Mouse (Mus musculus): ENCODE results near the gene Trim3. TPM values are rescaled to one million over a fixed set of nuclear protein-coding genes. Genes with fewer than 3 reads are reported as not detected.
A peak's percentile ranks its signal among the peaks of the same experiment; 100 is the strongest.

Gene Trim3
- polyA plus RNA-seq, 1 experiment from 2014 or later: 18.0 TPM

DNA sequence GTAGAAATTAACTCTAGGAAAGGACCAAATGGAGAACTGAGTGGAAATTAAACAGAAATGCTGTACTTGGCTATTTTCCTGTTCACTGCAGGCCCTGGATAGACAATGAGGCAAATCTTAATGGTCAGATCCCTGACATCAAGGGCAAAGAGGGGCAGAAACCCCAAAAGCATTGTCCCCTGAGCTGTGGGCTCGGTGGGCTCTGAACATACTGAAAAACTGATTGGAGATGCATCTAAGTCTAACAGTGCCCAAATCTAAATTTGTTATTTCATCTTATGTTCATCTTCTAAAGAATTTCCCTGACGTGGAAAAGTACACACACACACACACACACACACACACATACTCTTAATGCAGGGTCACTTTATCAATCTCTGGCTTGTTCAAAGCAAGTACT is 51.4 kb downstream of the Trim3 start:
- 72% methylated on average over 2 of the region's 2 CpGs for WGBS
- H3K4me2 ChIP-seq (ENCODE audit: low read depth, low read length): peak overlapping the region; percentile 88
- H3K9ac ChIP-seq (ENCODE audit: low read depth, low read length): no peak overlapping the region; the same call in 1 of the 2 replicates
- H3K27me3 ChIP-seq (replicated peaks; ENCODE audit: control insufficient read depth, insufficient read depth, low read length): no peaks in the 10 kb centered on the region
- no peaks in the 10 kb centered on the region for H3K36me3 ChIP-seq (ENCODE audit: control insufficient read depth, insufficient read depth, low read length)
- no peak for ATAC-seq
- no peaks in the 10 kb centered on the region for H3K9me3 ChIP-seq (ENCODE audit: control insufficient read depth, low read length)
- H3K27ac ChIP-seq (ENCODE audit: low read length): no peak overlapping the region
- peak overlapping the region; percentile 74; the same call in 1 of the 2 replicates for H3K4me3 ChIP-seq (ENCODE audit: low read length)
- peaks cover 5% of the 10 kb centered on the region for H3K4me1 ChIP-seq (ENCODE audit: control insufficient read depth, insufficient read depth, low read length)

DNA sequence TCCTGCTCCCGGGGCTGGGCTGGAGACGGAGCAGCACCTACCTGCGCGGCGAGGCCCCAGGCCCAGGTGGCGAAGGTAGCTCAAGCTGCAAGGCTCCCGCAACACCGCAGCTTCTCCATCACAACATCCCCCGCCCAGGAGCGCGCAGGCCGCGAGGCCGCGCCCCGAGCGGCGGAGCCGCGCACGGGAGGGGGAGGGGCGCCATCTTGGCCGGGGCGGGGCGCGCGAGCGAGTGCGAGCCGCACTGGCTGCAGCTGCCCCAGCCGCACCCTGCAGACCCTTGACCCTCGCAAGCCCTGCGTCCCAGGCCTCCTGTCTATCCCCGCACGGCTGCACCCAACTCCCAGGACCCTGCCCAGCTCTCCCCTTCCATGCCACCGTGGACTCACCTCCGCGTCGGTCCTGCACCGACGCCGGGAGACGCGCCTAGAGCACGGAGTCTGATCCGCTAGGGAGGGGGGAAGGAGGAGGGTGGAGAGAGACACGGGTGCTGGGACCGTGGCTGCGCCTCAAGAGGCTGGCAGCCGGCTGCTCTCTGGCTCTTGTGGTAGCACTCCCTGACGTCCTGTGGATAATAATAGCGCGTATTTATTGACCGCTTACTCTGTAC is 52.2 kb downstream of the Trim3 start, which contains the start of gene Apbb1:
Gene Apbb1 (minus strand): TSS at position 560 of the 610 bp plus-strand sequence.
- ATAC-seq: peak; percentile 96
- under 1% methylated on average over 53 of the region's 54 CpGs for WGBS
- no peaks in the 10 kb centered on the region for H3K27me3 ChIP-seq (replicated peaks; ENCODE audit: control insufficient read depth, insufficient read depth, low read length)
- H3K9ac ChIP-seq (ENCODE audit: low read depth, low read length): peak within 1 kb of the TSS; percentile 65
- no peaks in the 10 kb centered on the region for H3K36me3 ChIP-seq (ENCODE audit: control insufficient read depth, insufficient read depth, low read length)
- peak within 1 kb of the TSS; percentile 74 for H3K4me3 ChIP-seq (ENCODE audit: low read length)
- H3K9me3 ChIP-seq (ENCODE audit: control insufficient read depth, low read length): no peaks in the 10 kb centered on the region
- peaks cover 5% of the 10 kb centered on the region for H3K4me1 ChIP-seq (ENCODE audit: control insufficient read depth, insufficient read depth, low read length)
- peak within 1 kb of the TSS; percentile 88 for H3K4me2 ChIP-seq (ENCODE audit: low read depth, low read length)
- H3K27ac ChIP-seq (ENCODE audit: low read length): 0 out of 2 replicates have a peak within 1 kb of the TSS, but pooled peaks have one; percentile 15

DNA sequence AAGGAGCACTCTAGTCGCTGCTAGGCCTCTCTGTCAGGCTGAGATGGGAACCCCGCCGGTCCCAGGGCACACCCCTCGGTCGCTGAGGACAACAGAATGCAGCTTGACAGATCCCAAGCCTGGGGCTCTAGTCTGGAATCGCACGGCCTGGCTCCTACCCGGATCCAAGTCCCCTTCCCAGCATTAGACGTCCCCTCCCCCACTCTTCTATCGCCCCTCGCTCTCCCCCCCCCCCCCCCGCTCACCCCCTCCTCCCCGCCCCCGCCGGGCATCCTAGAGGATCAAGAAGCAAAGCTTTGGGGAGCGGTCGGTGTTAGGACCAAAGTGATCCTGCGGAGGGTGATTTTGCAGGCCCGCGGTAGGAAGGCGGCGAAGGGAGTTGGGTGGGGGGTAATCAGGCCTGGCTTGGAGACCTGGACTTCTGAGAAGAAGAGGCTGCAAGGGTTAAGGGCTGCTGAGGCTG is 52.7 kb downstream of the Trim3 start:
- peak overlapping the region; percentile 88 for H3K4me2 ChIP-seq (ENCODE audit: low read depth, low read length)
- H3K27ac ChIP-seq (ENCODE audit: low read length): 0 out of 2 replicates have a peak overlapping the region, but pooled peaks have one; percentile 15
- no peaks in the 10 kb centered on the region for H3K27me3 ChIP-seq (replicated peaks; ENCODE audit: control insufficient read depth, insufficient read depth, low read length)
- H3K9ac ChIP-seq (ENCODE audit: low read depth, low read length): peak overlapping the region; percentile 65
- H3K36me3 ChIP-seq (ENCODE audit: control insufficient read depth, insufficient read depth, low read length): no peaks in the 10 kb centered on the region
- H3K9me3 ChIP-seq (ENCODE audit: control insufficient read depth, low read length): no peaks in the 10 kb centered on the region
- H3K4me1 ChIP-seq (ENCODE audit: control insufficient read depth, insufficient read depth, low read length): peaks cover 5% of the 10 kb centered on the region
- H3K4me3 ChIP-seq (ENCODE audit: low read length): peak overlapping the region; percentile 74
- ATAC-seq: peak; percentile 38
- WGBS: under 1% methylated on average over 17 of the region's 22 CpGs

DNA sequence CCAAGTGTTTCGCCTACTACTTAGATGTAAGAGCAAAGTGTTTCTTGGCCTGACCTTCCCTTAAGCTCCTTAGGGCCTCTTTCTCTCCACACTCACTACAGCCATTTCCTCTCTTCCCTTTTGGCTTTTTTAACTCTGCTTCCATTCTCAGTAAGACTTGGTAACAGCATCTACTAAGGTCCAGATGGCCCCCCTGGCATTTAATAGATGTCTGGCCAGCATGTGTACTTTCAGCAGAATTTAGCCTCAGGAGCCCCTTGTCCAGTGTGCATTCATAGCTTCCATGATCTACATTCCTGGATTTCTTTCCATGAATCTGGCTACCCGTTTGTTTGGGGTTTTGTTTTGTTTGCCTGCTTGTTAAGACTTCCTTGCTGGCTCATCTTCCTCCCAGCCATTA is 54.9 kb downstream of the Trim3 start:
- Histone ChIP-seq H3K4me3 (ENCODE audit: low read length) (no peak overlapping the region), H3K27ac (ENCODE audit: low read length) (no peak overlapping the region), H3K9me3 (ENCODE audit: control insufficient read depth, low read length) (no peaks in the 10 kb centered on the region), H3K4me2 (ENCODE audit: low read depth, low read length) (no peak overlapping the region), H3K9ac (ENCODE audit: low read depth, low read length) (no peak overlapping the region), H3K27me3 (replicated peaks; ENCODE audit: control insufficient read depth, insufficient read depth, low read length) (no peaks in the 10 kb centered on the region), H3K4me1 (ENCODE audit: control insufficient read depth, insufficient read depth, low read length) (peaks cover 5% of the 10 kb centered on the region), H3K36me3 (ENCODE audit: control insufficient read depth, insufficient read depth, low read length) (no peaks in the 10 kb centered on the region)
- ATAC-seq: no peak
- 71% methylated on average over 2 of the region's 2 CpGs for WGBS

DNA sequence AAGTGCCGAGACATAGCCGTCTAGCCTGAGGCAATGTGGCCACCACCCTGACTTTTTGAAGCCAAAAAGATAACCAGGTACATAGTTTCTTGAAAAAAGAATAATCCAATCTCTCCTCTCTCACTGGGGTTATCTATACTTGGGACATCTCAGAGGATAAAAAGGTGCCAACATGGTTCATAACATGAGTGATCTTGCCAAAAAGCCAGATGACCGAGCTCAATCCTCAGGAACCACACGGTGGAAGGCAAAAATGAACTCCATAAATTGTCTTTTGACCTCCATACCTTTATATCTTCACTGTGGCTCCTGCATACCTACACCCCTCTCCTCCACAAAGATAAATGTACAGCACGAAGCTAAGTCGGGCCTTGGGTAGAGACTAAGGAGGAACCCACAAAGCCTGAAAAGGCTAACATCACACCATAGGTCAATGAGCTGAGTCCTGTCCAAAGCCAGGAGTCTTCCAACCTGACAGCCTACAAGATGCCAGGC is 55.9 kb downstream of the Trim3 start:
- WGBS: 90% methylated on average over 6 of the region's 6 CpGs
- Histone ChIP-seq H3K9me3 (ENCODE audit: control insufficient read depth, low read length) (no peaks in the 10 kb centered on the region), H3K4me2 (ENCODE audit: low read depth, low read length) (no peak overlapping the region), H3K9ac (ENCODE audit: low read depth, low read length) (no peak overlapping the region), H3K4me1 (ENCODE audit: control insufficient read depth, insufficient read depth, low read length) (peaks cover 5% of the 10 kb centered on the region), H3K4me3 (ENCODE audit: low read length) (no peak overlapping the region), H3K27me3 (replicated peaks; ENCODE audit: control insufficient read depth, insufficient read depth, low read length) (no peaks in the 10 kb centered on the region), H3K27ac (ENCODE audit: low read length) (no peak overlapping the region), H3K36me3 (ENCODE audit: control insufficient read depth, insufficient read depth, low read length) (no peaks in the 10 kb centered on the region)
- no peak for ATAC-seq

DNA sequence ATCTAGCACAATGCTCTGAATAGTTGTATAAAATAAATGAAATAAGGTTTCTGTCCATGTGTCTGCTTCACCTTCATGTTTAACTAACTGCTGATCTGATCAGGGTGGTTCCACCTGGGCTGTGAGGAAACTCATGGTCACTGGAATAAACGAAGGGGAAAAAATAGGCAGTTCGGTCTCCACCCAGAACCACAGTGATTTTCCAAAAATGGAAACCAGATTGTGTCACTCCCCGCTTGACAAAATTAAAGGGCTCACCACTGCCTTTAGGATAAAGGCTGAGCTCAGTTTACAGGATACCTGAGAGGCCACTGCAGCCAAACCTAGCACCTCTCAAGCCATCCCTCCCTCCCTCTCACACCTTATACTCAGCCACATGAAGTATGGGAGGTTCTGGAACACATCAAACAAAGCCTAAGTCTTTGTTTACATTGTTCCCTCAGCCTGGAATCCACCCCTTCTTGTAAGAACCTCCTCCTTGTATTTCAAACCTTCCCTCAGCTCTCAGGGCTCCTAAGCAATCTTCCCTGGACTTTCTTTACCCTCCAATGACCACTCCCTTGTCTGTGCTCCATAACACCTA is 57.1 kb downstream of the Trim3 start:
- Histone ChIP-seq H3K4me2 (ENCODE audit: low read depth, low read length) (no peak overlapping the region), H3K36me3 (ENCODE audit: control insufficient read depth, insufficient read depth, low read length) (no peaks in the 10 kb centered on the region), H3K27me3 (replicated peaks; ENCODE audit: control insufficient read depth, insufficient read depth, low read length) (no peaks in the 10 kb centered on the region), H3K27ac (ENCODE audit: low read length) (no peak overlapping the region), H3K9ac (ENCODE audit: low read depth, low read length) (no peak overlapping the region), H3K4me3 (ENCODE audit: low read length) (no peak overlapping the region), H3K4me1 (ENCODE audit: control insufficient read depth, insufficient read depth, low read length) (no peaks in the 10 kb centered on the region), H3K9me3 (ENCODE audit: control insufficient read depth, low read length) (no peaks in the 10 kb centered on the region)
- 60% methylated on average over 3 of the region's 3 CpGs for WGBS
- no peak for ATAC-seq

DNA sequence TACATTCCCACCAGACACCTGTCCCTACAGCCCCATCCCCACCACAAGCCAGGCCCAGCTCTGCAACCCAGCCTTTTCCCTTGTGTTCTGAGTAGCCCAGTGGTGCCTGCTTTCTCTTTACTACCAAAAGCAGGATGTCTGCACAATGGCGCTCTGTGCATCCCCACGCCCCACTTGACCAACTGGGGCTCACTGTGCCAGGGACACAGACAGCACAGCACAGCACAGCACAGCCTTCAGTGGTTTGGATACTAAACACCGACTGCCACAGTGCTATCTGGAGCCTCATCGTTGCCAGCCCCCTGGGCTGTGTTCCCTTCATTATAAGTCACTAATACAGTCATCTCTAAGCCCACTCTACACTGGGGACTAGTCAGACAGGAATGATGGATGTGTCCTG is 58.8 kb downstream of the Trim3 start:
- Histone ChIP-seq H3K4me3 (ENCODE audit: low read length) (no peak overlapping the region), H3K27ac (ENCODE audit: low read length) (no peak overlapping the region), H3K9ac (ENCODE audit: low read depth, low read length) (no peak overlapping the region), H3K4me2 (ENCODE audit: low read depth, low read length) (no peak overlapping the region), H3K4me1 (ENCODE audit: control insufficient read depth, insufficient read depth, low read length) (no peaks in the 10 kb centered on the region), H3K36me3 (ENCODE audit: control insufficient read depth, insufficient read depth, low read length) (no peaks in the 10 kb centered on the region), H3K27me3 (replicated peaks; ENCODE audit: control insufficient read depth, insufficient read depth, low read length) (no peaks in the 10 kb centered on the region), H3K9me3 (ENCODE audit: control insufficient read depth, low read length) (no peaks in the 10 kb centered on the region)
- ATAC-seq: no peak
- 84% methylated on average over 4 of the region's 4 CpGs for WGBS

DNA sequence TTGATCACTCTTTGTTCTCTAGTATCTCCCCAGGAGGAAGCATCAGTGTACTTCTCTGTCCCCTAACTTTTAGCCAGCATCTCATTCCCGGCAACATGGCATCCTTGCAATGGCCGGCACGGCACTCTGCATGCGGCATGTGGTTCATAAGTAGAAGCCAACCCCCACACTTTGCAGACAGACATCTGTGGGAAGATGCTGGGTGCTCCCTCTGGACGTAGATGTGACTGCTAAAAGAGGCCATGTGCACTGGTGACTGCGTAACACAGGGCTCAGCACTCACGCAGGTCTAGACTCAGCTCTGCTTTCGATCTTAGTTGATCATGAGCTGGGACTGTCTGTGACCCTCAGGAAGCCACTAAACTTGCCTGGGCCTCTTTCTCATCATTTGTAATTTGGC is 60.4 kb downstream of the Trim3 start:
- WGBS: 91% methylated on average over 8 of the region's 8 CpGs
- Histone ChIP-seq H3K4me3 (ENCODE audit: low read length) (no peak overlapping the region), H3K27me3 (replicated peaks; ENCODE audit: control insufficient read depth, insufficient read depth, low read length) (no peaks in the 10 kb centered on the region), H3K9me3 (ENCODE audit: control insufficient read depth, low read length) (no peaks in the 10 kb centered on the region), H3K4me1 (ENCODE audit: control insufficient read depth, insufficient read depth, low read length) (peaks cover 6% of the 10 kb centered on the region; the same call in 1 of the 2 replicates), H3K36me3 (ENCODE audit: control insufficient read depth, insufficient read depth, low read length) (no peaks in the 10 kb centered on the region), H3K9ac (ENCODE audit: low read depth, low read length) (no peak overlapping the region), H3K4me2 (ENCODE audit: low read depth, low read length) (no peak overlapping the region), H3K27ac (ENCODE audit: low read length) (no peak overlapping the region)
- ATAC-seq: no peak

DNA sequence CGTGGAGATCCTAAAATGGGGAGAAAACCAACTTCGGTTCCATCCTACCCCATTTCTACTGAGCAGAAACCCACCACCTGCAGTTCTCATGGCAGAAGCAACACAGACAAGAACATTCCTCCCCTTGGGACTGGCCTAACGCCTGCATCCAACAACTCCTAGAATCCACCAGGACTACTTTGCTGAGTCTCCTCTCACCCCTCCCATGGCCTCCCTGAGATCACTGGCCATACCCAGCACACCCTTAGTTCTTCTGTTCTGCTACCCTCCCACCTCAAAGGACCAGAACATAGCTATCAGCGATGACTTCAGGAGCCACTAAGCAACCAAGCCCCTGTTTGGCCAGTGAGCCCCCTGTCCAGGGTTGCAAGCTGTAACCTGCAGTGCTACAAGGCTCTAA is 62.6 kb downstream of the Trim3 start:
- H3K4me3 ChIP-seq (ENCODE audit: low read length): no peak overlapping the region
- no peak overlapping the region for H3K4me2 ChIP-seq (ENCODE audit: low read depth, low read length)
- H3K9ac ChIP-seq (ENCODE audit: low read depth, low read length): no peak overlapping the region
- ATAC-seq: no peak
- H3K27me3 ChIP-seq (replicated peaks; ENCODE audit: control insufficient read depth, insufficient read depth, low read length): no peaks in the 10 kb centered on the region
- H3K9me3 ChIP-seq (ENCODE audit: control insufficient read depth, low read length): no peaks in the 10 kb centered on the region
- peaks cover 6% of the 10 kb centered on the region; the same call in 1 of the 2 replicates for H3K4me1 ChIP-seq (ENCODE audit: control insufficient read depth, insufficient read depth, low read length)
- no peak overlapping the region for H3K27ac ChIP-seq (ENCODE audit: low read length)
- H3K36me3 ChIP-seq (ENCODE audit: control insufficient read depth, insufficient read depth, low read length): peaks cover under 1% of the 10 kb centered on the region; the same call in 1 of the 2 replicates
- WGBS: 77% methylated on average over 4 of the region's 4 CpGs

Measured in intestine, embryonic 16.5 days (tissue).